Mouse (Mus musculus) lung, postnatal 0 days (tissue): Measurements from ENCODE around the gene Mroh8. TPM values are rescaled to one million over a fixed set of nuclear protein-coding genes. Genes with fewer than 3 reads are reported as not detected.
A peak's percentile ranks its signal among the peaks of the same experiment; 100 is the strongest.

Source experiments
- ATAC-seq: fragments of 200-750 bp; cut with Nextera tagmentation; 2 replicates; pipeline ENCODE4 v1.8.0; 2017; ENCODE audit warnings: moderate library complexity
- DNase-seq: peaks from one replicate; pipeline ENCODE4 v3.0.0-alpha.2; 2016; ENCODE audit warnings: low spot score
- H3K27ac ChIP-seq: fragments of 300-500 bp; sonication (generic); 2 replicates; pipeline ENCODE4 v1.5.1; 2014; ENCODE audit warnings: antibody characterized with exemption, mild to moderate bottlenecking, low read length, mixed read lengths
- H3K27me3 ChIP-seq: fragments of 300-500 bp; sonication (generic); replicated peaks from 2 replicates; pipeline ENCODE4 v1.6.1; 2014; ENCODE audit warnings: low read length, mixed read lengths; ENCODE audit not compliant: insufficient read depth
- H3K36me3 ChIP-seq: fragments of 300-500 bp; sonication (generic); 2 replicates; pipeline ENCODE4 v1.6.1; 2014; ENCODE audit warnings: low read length, mixed read lengths; ENCODE audit not compliant: insufficient read depth
- H3K4me1 ChIP-seq: fragments of 300-500 bp; sonication (generic); 2 replicates; pipeline ENCODE4 v1.6.1; 2014; ENCODE audit warnings: antibody characterized with exemption, low read depth, low read length, mixed read lengths; ENCODE audit not compliant: insufficient read depth
- H3K4me2 ChIP-seq: fragments of 300-500 bp; sonication (generic); replicated peaks from 2 replicates; pipeline ENCODE4 v1.6.1; 2014; ENCODE audit warnings: low read depth, mild to moderate bottlenecking, low read length, moderate library complexity, mixed read lengths
- H3K4me3 ChIP-seq: fragments of 300-500 bp; sonication (generic); 2 replicates; pipeline ENCODE4 v1.5.1; 2014; ENCODE audit warnings: low read depth, low read length
- H3K9ac ChIP-seq: fragments of 300-500 bp; sonication (generic); replicated peaks from 2 replicates; pipeline ENCODE4 v1.6.1; 2014; ENCODE audit warnings: low read depth, mild to moderate bottlenecking
- H3K9me3 ChIP-seq: fragments of 300-500 bp; sonication (generic); 2 replicates; pipeline ENCODE4 v1.6.1; 2016; ENCODE audit warnings: low read length, mixed read lengths
- CTCF ChIP-seq: IDR thresholded peaks from 2 replicates; pipeline ENCODE4 v1.5.1; 2016; ENCODE audit warnings: antibody characterized with exemption, mild to moderate bottlenecking
- EP300 ChIP-seq: IDR thresholded peaks from 2 replicates; pipeline ENCODE4 v1.6.1; 2016; ENCODE audit warnings: antibody characterized with exemption, mild to moderate bottlenecking, control low read depth
- WGBS: fragments of 180-500 bp; shearing (Covaris S2); extraction: QIAGEN DNeasy Blood & Tissue Kit; methylation state at CpG from one replicate; pipeline ENCODE4 v1.1.7; 2014; 5-methylcytosine and 5-hydroxymethylcytosine counted together
- polyA plus RNA-seq: library from polyadenylated mRNA; unstranded; fragments of >200 nt; fragmentation: Nextera tagmentation; extraction: Ambion mirVana; gene quantifications from 2 replicates; pipeline ENCODE4 v1.2.1, GENCODE M21; 2015

Mroh8 gene
- polyA plus RNA-seq, 1 experiment from 2014 or later: 0.25 TPM

DNA sequence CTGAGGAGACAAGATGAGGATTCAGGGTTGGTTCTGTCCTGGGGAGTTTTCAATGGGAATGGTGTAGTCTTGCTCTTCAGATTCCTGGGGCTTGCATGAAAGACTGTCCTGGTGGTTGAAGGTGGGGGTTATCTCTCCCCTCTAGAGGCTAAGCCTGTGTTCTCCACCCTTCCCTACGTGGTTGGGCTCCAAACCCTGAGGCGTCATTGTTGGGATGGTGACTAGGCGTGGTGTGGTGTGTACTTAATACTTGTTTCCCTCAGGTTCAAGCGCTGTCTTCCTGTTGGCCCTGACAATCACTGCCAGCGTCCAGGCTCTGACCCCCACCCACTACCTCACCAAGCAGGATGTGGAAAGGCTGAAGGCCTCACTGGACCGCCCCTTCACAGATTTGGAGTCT is 4.0 kb upstream of the Mroh8 start:
- Histone ChIP-seq H3K27me3 (no peaks in the 10 kb centered on the region), H3K9me3 (no peaks in the 10 kb centered on the region), H3K4me3 (no peak overlapping the region), H3K4me2 (no peak overlapping the region), H3K36me3 (peaks cover 1% of the 10 kb centered on the region; the same call in 1 of the 2 replicates), H3K9ac (no peak overlapping the region), H3K27ac (no peak overlapping the region), H3K4me1 (peaks cover 9% of the 10 kb centered on the region; the same call in 1 of the 2 replicates)
- DNase-seq: no peak
- 67% methylated on average over 6 of the region's 6 CpGs for WGBS
- no peak for ATAC-seq
- TF ChIP-seq CTCF: no peak
- TF ChIP-seq EP300: no peak

DNA sequence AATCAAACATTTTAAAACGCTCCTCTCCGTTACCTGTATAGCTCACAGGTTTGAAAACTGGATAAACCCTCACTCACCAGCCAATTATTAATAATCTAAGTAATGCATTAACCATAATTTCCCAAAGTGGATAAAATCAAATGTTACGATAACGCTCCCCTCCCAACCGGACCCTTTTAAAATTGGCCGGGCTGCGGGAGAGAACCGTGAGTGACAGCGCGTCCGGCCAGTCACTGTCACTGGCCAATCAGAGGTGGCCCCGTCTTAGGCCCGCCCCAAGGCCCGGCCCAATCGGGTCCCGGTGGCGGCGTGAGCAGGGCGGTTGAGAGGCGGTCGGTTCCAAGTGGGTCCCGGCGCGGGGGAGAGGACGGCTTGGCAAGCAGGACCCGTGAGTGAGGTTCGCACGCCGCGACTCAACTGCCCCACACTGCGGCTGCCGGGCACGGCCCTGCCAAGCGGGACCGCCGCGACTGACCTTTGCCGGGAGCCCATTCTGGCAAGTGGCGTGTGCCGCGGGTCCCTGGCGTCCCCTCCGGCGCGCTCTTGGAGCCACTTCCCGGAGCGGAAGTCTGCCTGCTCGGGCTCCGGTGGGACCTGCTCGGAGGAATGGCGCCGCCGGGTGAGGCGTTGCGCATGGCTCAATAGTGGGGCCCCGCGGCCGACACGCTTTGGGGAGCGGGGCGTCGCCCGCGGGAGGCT is 483 bp downstream of the Mroh8 start, which contains the start of gene Rpn2:
Rpn2 (plus strand) TSS at position 301 of the 699 bp plus-strand sequence.
- Histone ChIP-seq H3K4me2 (peak within 1 kb of the TSS; percentile 74), H3K9ac (peak within 1 kb of the TSS; percentile 88), H3K36me3 (no peaks in the 10 kb centered on the region; the same call in 1 of the 2 replicates), H3K27me3 (no peaks in the 10 kb centered on the region), H3K27ac (peak within 1 kb of the TSS; percentile 92), H3K4me3 (peak within 1 kb of the TSS; percentile 69), H3K4me1 (peaks cover 9% of the 10 kb centered on the region; the same call in 1 of the 2 replicates), H3K9me3 (no peaks in the 10 kb centered on the region)
- ATAC-seq: peak; percentile 100
- peak; percentile 97 for DNase-seq
- 1% methylated on average over 60 of the region's 64 CpGs for WGBS
- TF ChIP-seq CTCF: no peak
- no peak for TF ChIP-seq EP300

DNA sequence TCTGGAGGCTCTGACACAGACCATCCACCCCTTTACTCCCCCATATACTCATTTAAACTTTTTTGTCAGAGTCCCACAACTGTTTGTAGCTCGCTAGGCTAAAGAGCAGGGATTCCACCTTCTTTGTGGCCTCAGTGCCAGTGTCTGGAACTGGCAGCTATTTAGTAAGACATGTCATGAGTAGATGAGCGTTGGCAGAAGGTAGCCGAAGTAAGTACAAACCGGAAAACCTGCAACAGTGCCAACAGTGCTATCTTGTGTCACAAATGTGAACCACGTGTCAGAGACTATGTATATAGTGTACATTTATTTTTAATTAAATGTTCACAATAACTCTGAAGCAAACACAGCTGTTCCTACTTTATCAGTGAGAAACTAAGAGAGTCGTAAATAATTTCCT is 15.5 kb downstream of the Mroh8 start:
- 54% methylated on average over 6 of the region's 6 CpGs for WGBS
- TF ChIP-seq CTCF (no peak), EP300 (no peak)
- Histone ChIP-seq H3K27me3 (no peaks in the 10 kb centered on the region), H3K4me1 (no peaks in the 10 kb centered on the region), H3K9ac (no peak overlapping the region), H3K36me3 (no peaks in the 10 kb centered on the region), H3K9me3 (no peaks in the 10 kb centered on the region), H3K4me3 (no peak overlapping the region), H3K4me2 (no peak overlapping the region), H3K27ac (no peak overlapping the region)
- no peak for ATAC-seq
- DNase-seq: no peak

DNA sequence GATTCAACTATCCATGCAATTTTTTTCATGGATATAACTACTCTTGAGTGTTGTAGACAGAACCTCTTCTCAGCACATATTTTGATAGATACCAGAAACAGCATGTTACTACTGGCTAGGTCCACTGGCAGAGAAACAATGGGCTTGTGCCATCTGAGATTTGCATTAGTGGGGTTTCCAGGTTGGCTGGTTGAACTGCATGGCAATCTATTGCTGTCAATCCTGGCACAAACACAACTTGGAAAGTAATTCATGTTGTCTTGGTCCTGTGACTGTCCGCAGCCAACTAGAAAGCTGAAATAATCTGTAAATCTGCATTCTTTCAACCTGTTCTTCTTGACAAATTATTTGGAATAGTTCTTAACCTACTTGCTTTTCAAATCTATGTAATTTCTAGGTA is 16.2 kb downstream of the Mroh8 start:
- 76% methylated on average over 1 of the region's 1 CpGs for WGBS
- no peaks in the 10 kb centered on the region for H3K27me3 ChIP-seq
- no peaks in the 10 kb centered on the region for H3K9me3 ChIP-seq
- H3K4me3 ChIP-seq: no peak overlapping the region
- H3K36me3 ChIP-seq: no peaks in the 10 kb centered on the region
- DNase-seq (no peak), ATAC-seq (no peak)
- H3K27ac ChIP-seq: no peak overlapping the region
- no peak overlapping the region for H3K9ac ChIP-seq
- TF ChIP-seq EP300 (no peak), CTCF (no peak)
- H3K4me2 ChIP-seq: no peak overlapping the region
- no peaks in the 10 kb centered on the region for H3K4me1 ChIP-seq

DNA sequence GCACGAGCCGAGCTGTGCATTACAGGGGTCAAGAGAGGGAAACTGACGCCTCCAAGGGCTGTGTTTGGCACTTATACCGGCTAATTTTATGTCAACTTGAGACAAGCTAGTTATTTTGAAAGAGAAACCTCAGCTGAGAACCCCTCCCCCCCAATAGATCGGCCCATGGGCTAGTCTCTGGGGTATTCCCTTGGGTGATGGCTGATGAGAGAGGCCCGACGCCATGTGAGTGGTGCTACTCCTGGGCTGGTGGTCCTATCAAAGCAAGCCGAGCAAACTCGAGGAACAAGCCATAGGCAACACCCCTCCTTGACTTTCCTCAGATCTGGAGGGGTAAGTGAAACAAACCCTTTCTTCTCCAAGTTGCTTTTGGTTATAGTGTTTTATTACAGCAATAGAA is 16.8 kb downstream of the Mroh8 start:
- H3K36me3 ChIP-seq: no peaks in the 10 kb centered on the region
- no peak overlapping the region for H3K27ac ChIP-seq
- ATAC-seq: no peak
- DNase-seq: no peak
- TF ChIP-seq EP300 (no peak), CTCF (no peak)
- no peak overlapping the region for H3K4me3 ChIP-seq
- 33% methylated on average over 9 of the region's 9 CpGs for WGBS
- H3K4me1 ChIP-seq: no peaks in the 10 kb centered on the region
- no peak overlapping the region for H3K4me2 ChIP-seq
- H3K9me3 ChIP-seq: no peaks in the 10 kb centered on the region
- no peak overlapping the region for H3K9ac ChIP-seq
- no peaks in the 10 kb centered on the region for H3K27me3 ChIP-seq

- H3K27ac ChIP-seq: no peak overlapping the region
Observed at GRCm38 (mm10) chr2:157261930-157262329, 17.4 kb downstream of the Mroh8 start.

More at GRCm38 (mm10) chr2:157261930-157262329, 17.4 kb downstream of the Mroh8 start:
- H3K27me3 ChIP-seq: no peaks in the 10 kb centered on the region
- TF ChIP-seq EP300: no peak
- no peak for TF ChIP-seq CTCF
- H3K4me1 ChIP-seq: no peaks in the 10 kb centered on the region
- no peaks in the 10 kb centered on the region for H3K9me3 ChIP-seq
- H3K9ac ChIP-seq: no peak overlapping the region
- 49% methylated on average over 5 of the region's 5 CpGs for WGBS
- no peaks in the 10 kb centered on the region for H3K36me3 ChIP-seq
- ATAC-seq: no peak
- peak; percentile 14 for DNase-seq
- H3K4me2 ChIP-seq: no peak overlapping the region
- H3K4me3 ChIP-seq: no peak overlapping the region
